In the genomic region with DNA sequence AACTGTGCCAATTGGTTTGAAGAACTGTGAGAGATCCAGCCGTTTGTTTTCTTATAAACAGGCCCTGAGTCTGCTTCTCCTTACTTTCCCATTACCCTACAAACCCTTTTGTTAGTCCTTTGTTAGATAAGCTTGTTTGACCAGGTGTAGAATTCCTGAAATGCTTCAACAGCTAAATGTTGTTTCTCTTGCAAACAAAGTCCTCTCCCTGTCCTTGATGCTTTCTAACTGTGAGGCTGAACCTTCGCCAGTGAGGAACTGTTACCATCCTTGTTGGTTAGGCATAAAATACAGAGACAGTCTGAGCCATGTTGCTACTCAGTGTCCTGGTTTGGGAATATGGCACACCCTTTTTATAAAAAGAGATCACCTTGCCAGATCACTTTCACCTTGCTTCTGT, we compare ENCODE assay signal across 24 mouse cellular contexts.
"Had no signal": no experiment of that assay in that cellular context is flagged by ENCODE, and none has a peak within 500 bp of the region (broad histone marks: within the 10 kb centered on the region; RNA-seq: fewer than 3 reads in every experiment).

No protein-coding gene starts in this region.

- H3K36me3 ChIP-seq: limb, embryonic 12.5 days; limb, embryonic 15.5 days; midbrain, embryonic 12.5 days; midbrain, embryonic 15.5 days; neural tube, embryonic 12.5 days; neural tube, embryonic 15.5 days had no signal

- H3K4me3 ChIP-seq: limb, embryonic 12.5 days; limb, embryonic 15.5 days; midbrain, embryonic 12.5 days; midbrain, embryonic 15.5 days; neural tube, embryonic 12.5 days; neural tube, embryonic 15.5 days had no signal

- H3K4me2 ChIP-seq: limb, embryonic 12.5 days; limb, embryonic 15.5 days; liver, embryonic 11.5 days; midbrain, embryonic 12.5 days; midbrain, embryonic 15.5 days; neural tube, embryonic 12.5 days; neural tube, embryonic 15.5 days had no signal

- H3K9ac ChIP-seq: limb, embryonic 12.5 days; limb, embryonic 15.5 days; liver, embryonic 14.5 days; liver, postnatal 0 days; midbrain, embryonic 12.5 days; midbrain, embryonic 15.5 days; neural tube, embryonic 12.5 days; neural tube, embryonic 15.5 days had no signal

- H3K27ac ChIP-seq: limb, embryonic 12.5 days; limb, embryonic 15.5 days; liver, embryonic 14.5 days; macrophage; midbrain, embryonic 12.5 days; midbrain, embryonic 15.5 days; neural tube, embryonic 12.5 days; neural tube, embryonic 15.5 days; stomach, postnatal 0 days had no signal

- DNase-seq: kidney, adult 2 months; kidney, postnatal 10 days; kidney, postnatal 36 days; layer of hippocampus, postnatal 36 days; left cerebral cortex, postnatal 4 days; liver, postnatal 0 days; lung, postnatal 10 days; right cerebral cortex, adult 18-20 months; right cerebral cortex, postnatal 14 days; right cerebral cortex, postnatal 4 days; thymus, adult 2 months; thymus, postnatal 14 days; thymus, postnatal 4 days had no signal

- H3K27me3 ChIP-seq: limb, embryonic 12.5 days; limb, embryonic 15.5 days; midbrain, embryonic 12.5 days; midbrain, embryonic 15.5 days; neural tube, embryonic 12.5 days; neural tube, embryonic 15.5 days had no signal

- H3K4me1 ChIP-seq: limb, embryonic 12.5 days; limb, embryonic 15.5 days; midbrain, embryonic 12.5 days; midbrain, embryonic 15.5 days; neural tube, embryonic 12.5 days; neural tube, embryonic 15.5 days had no signal

- ATAC-seq: intestine, postnatal 0 days; liver, postnatal 0 days; midbrain, embryonic 15.5 days had no signal

- H3K9me3 ChIP-seq: limb, embryonic 12.5 days; limb, embryonic 15.5 days; midbrain, embryonic 12.5 days; midbrain, embryonic 15.5 days; neural tube, embryonic 12.5 days; neural tube, embryonic 15.5 days had no signal
